Mouse (Mus musculus) left cerebral cortex, adult 2 months (tissue): ENCODE measurements around the gene Dvl1. TPM values are rescaled to one million over a fixed set of nuclear protein-coding genes. Genes with fewer than 3 reads are reported as not detected.

ENCODE experiments used
- DNase-seq, 2 experiments: peaks; one replicate each; pipeline ENCODE4 v3.0.0; 2021 to 2022; ENCODE audit warnings: low spot score in 2 of 2, mixed read lengths in 1 of 2; ENCODE audit errors: extremely low spot score in 1 of 2
- H3K27ac ChIP-seq: fragments of 200-600 bp; 2 replicates; pipeline ENCODE4 v1.8.1; 2022
- H3K4me3 ChIP-seq: fragments of 200-600 bp; 2 replicates; pipeline ENCODE4 v1.8.1; 2022
- CTCF ChIP-seq: fragments of 200-600 bp; IDR thresholded peaks from 2 replicates; pipeline ENCODE4 v1.8.1; 2022; ENCODE audit warnings: antibody characterized with exemption, mild to moderate bottlenecking, moderate library complexity
- intact Hi-C: fragments of 180-260 bp; cut with DNase I; formaldehyde crosslinking; loops from one replicate; pipeline ENCODE4 v1.15.1; 2025
- long read RNA-seq, 2 experiments: library from polyadenylated mRNA; stranded (forward); transcript quantifications; one replicate each; pipeline ENCODE4 v2.0.0; 2021; ENCODE audit warnings: borderline mapping rate in 2 of 2
- total RNA-seq, 2 experiments: library from RNA; stranded (reverse); gene quantifications; 2 replicates each; pipeline ENCODE4 v1.2.3; 2021

Gene Dvl1
- 10 to 100 TPM; 94.0 to 96.3 TPM for total RNA-seq
- long read RNA-seq, experiment 1, transcript Dvl1-201 (15 exons, 3,358 nt), result major isoform, 157 of 315 reads
- long read RNA-seq, experiment 1, partial matches to known transcripts, result 18 of 315 reads
- long read RNA-seq, experiment 1, other reads (novel, unspliced or antisense), result 136 of 315 reads
- long read RNA-seq, experiment 2, transcript Dvl1-201 (15 exons, 3,358 nt), result major isoform, 116 of 323 reads
- long read RNA-seq, experiment 2, transcript Dvl1-206 (14 exons, 3,284 nt), result minor isoform, 8 of 323 reads
- long read RNA-seq, experiment 2, partial matches to known transcripts, result 18 of 323 reads
- long read RNA-seq, experiment 2, other reads (novel, unspliced or antisense), result 181 of 323 reads

DNA sequence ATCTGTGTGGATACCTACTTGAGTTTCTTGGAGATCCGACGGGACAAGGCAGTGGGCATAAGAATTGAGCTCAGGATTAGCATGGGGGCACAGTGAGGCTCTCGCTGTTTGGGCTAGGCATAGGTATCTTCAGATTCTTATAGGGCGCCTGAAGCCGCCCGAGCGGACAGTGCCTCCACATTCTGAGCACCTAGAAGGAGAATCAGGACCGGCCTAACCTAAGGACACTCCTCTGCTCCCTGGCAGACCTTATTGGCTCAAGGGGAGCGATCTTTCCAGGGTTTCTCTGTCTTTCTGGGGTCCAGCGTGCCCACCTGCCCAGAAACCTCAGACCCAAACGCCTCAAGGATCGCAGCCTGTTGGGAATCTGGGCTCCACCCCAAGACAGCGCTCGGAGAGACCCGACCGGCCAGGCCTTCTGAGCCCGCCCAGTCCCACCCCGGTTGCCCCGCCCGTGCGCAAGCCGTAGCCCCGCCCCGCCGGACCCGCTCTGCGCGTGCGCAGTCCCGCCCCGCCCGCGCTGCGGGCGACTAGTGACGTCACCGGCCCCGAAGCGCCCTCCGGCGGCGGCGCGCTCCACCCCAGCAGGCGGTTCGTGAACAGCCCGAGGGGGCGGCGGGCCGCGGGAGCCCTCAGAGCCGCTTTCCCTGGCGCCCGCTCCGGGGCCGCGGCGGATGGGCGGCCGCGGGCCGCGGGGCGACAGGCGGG is at the start of gene Dvl1:
Gene Dvl1, plus strand, starts transcription at position 532 of the 708 bp plus-strand sequence.
- Histone ChIP-seq H3K4me3 (peak within 1 kb of the TSS; percentile 77), H3K27ac (peak within 1 kb of the TSS; percentile 91)
- peak; percentile 94 to 99 for DNase-seq
- TF ChIP-seq CTCF, result peak; percentile 51
- intact Hi-C loops, result loop anchor here (2.0 kb wide), 1 partner anchor 16 kb away; the partner anchor contains the start of gene Aurkaip1

DNA sequence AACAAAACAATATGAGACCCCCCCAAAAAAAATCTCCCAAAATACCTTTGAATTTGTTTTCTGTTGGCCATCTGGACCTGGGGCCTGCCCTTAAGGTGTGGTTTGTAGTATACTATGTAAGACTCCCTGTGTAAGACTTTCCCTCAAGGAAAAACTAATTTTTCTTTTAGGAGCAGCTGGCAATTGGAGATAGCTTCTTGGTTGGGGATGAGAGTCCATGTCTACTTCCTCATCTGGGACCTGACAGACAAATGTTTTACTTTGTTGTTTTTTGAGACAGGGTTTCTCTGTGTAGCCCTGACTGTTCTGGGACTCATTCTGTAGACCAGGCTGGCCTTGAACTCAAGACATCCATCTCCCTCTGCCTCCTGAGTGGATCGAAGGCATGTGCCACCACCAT is 45.1 kb upstream of the Dvl1 start:
- intact Hi-C loops, result no loop called here
- no peak for DNase-seq
- Histone ChIP-seq H3K27ac (no peak overlapping the region), H3K4me3 (no peak overlapping the region)
- no peak for TF ChIP-seq CTCF

DNA sequence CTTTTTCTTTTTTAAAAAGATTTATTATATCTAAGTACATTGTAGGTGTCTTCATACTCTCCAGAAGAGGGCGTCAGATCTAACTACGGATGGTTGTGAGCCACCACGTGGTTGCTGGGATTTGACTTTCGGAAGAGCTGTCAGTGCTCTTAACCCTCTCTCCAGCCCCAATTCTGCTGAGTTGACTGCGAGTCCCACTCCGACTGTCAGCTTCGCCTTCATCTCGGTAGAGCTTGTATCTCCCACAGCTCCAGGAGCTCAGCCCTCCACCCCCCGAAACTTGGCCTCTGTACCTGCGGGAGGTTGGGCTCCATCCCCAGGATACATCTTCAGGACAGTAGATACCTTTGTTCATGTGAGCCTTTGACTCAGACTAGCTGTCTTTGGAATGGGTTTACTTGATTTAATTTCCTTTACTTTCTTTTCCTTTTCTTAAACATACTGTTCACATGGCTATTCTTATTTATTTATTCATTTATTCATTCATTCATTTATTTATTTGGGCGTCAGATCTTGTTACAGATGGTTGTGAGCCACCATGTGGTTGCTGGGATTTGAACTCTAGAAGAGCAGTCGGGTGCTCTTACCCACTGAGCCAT is 44.4 kb upstream of the Dvl1 start, which contains the start of gene Mrpl20:
Gene Mrpl20, plus strand, starts transcription at position 138 of the 599 bp plus-strand sequence.
- peak; percentile 20 for TF ChIP-seq CTCF
- DNase-seq, result no peak
- peak within 1 kb of the TSS; percentile 81 for H3K27ac ChIP-seq
- peak within 1 kb of the TSS; percentile 88 for H3K4me3 ChIP-seq
- intact Hi-C loops, result loop anchor here (1.0 kb wide), 1 partner anchor 28 kb away; the partner anchor contains the start of gene Aurkaip1

DNA sequence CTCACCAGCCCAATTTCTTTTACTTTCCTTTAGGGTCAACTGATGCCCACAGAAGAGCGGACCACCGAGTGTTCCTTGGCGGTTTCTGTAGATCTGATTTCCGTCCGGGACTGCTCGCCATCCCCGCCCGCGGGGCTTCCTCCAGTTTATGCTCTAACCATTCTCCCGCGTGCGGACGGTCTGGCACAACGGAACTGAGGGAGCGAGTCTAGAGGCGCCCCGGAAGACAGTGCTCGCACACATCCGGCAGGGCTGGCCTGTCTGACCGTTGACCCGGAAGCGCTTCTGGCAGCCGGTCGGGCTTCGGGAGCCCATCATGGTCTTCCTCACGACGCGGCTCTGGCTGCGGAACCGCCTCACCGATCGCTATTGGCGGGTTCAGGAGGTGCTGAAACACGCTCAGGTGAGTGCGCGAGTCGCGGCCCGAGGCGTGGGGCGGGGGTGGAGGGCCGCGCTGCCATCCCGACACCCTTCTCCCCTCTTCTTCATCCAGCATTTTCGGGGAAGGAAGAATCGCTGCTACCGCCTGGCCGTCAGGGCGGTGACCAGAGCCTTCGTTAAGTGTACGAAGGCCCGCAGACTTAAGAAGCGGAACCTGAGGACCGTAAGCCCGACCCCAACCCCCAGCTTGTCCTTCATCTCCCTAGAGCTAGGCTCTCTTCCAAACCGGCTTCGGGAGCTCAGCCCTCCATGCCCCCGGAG is 43.7 kb upstream of the Dvl1 start:
- TF ChIP-seq CTCF, result no peak
- Histone ChIP-seq H3K4me3 (peak overlapping the region; percentile 88), H3K27ac (peak overlapping the region; percentile 81)
- intact Hi-C loops, result loop anchor here (1.0 kb wide), 1 partner anchor 28 kb away; the partner anchor contains the start of gene Aurkaip1
- peak; percentile 94 to 97 for DNase-seq

DNA sequence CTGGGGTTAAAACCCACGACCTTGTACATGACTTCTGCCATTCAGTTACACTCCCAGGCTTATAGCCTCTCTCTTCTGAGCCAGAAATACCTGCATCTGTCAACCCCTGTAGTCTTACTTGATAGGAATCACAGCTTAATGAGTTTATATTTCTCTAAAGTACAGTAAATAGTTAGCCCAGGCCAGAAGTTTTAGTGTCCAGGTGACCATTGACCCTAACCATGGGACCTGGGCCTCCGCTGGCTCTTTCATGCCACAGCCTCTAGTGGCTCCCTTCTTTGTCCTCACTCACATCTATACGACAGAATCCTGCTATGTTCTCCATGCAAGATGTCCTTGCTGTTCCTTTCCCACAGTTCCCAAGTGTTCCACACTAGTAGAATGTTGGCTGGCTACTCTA is 39.4 kb upstream of the Dvl1 start:
- H3K4me3 ChIP-seq, result no peak overlapping the region
- TF ChIP-seq CTCF, result no peak
- no peak for DNase-seq
- intact Hi-C loops, result no loop called here
- H3K27ac ChIP-seq, result no peak overlapping the region

DNA sequence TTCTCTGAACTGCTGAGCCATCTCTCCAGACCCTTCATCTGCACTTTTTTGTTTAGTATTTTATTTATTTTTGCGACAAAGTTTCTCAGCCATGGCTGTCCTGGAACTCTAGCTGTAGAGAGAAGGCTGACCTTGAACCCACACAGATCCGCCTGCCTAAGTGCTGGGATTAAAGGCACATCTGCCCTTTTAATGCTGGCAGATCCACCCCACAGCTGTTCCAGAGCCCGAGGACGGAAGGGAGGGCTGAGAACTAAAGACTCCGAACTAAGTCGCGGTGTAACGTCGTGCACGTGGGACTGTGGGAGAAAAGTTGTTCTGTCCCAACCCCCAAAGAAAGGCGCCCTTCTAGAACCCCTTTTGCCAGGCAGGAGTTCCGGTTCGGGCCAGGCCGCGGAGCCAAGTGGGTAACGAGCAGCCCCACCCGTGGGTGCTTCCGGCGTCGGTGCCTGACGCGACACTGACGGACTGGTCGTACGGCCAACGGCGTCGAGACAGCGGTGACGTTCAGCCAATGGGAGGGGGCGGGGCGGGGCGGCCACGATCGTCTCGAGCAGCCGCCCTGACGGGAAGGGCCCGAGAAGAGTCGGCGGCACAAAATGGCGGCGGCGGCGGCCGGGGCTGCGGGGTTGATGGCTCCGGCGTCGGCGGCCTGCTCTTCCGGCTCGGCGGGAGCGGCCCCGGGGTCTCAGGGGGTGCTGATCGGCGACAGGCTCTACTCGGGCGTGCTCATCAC is 35.1 kb upstream of the Dvl1 start, which contains the start of gene Ccnl2:
Gene Ccnl2, plus strand, starts transcription at position 561 of the 736 bp plus-strand sequence.
- no peak for TF ChIP-seq CTCF
- Histone ChIP-seq H3K27ac (peak within 1 kb of the TSS; percentile 96), H3K4me3 (peak within 1 kb of the TSS; percentile 100)
- peak; percentile 91 to 93 for DNase-seq
- intact Hi-C loops, result no loop called here

DNA sequence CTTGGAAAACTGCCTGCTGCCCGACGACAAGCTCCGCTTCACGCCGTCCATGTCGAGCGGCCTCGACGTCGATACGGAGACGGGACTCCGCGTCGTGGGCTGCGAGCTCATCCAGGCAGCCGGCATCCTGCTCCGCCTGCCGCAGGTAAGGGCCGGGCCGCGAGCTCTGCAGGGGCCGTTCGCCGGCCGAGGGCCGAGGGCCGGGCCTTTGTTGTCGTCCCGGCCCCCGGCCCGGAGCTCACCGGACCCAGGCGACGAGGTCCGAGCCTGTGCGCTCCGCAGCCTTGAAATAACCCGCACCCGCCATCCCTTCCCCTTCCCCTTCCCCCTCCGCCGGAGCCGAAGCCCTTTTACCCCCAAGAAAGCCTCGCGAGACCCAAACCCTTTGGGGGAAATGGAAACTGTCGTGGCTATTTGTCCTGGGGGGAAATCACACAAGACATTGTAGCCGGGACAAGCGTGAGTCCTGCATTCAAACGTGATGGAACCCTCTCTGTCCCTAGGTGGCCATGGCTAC is 34.5 kb upstream of the Dvl1 start:
- Histone ChIP-seq H3K4me3 (peak overlapping the region; percentile 100), H3K27ac (peak overlapping the region; percentile 96)
- intact Hi-C loops, result no loop called here
- no peak for TF ChIP-seq CTCF
- DNase-seq, result no peak

DNA sequence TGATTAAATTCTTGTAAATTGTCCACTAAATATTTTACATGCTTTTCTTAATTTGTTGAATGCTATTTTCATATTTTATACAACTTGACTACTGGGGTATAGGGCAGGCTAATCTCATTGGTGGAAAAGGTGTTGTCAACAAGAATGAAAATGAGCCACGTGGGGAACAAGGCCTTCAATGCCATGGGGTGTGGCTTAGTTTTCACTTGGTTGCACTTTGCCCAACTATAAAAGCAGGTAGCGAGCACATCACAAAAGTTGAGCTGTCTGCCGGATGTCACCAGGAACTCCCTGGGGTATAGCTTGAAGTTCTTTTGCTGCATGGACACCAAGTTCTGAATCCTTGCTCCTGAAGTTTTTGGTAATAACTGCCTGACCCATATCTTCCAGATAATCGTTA is 29.7 kb upstream of the Dvl1 start:
- no peak for TF ChIP-seq CTCF
- Histone ChIP-seq H3K27ac (no peak overlapping the region), H3K4me3 (no peak overlapping the region)
- DNase-seq, result no peak
- intact Hi-C loops, result no loop called here

DNA sequence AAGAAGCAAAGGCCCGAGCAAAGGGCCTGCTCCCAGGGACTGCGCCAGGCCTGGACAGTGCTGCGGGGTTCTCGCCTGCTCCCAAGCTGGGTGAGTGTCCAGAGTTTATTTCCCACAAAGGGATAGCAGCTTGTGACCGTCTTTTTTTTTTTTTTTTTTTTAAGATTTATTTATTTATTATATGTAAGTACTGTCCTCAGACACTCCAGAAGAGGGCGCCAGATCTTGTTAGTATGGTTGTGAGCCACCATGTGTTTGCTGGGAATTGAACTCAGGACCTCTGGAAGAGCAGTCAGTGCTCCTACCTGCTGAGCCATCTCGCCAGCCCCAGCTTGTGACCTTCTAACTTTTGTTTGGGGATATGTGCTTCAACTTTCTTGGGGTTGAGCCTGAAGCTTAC is 26.2 kb upstream of the Dvl1 start:
- TF ChIP-seq CTCF, result peak; percentile 43
- Histone ChIP-seq H3K27ac (no peak overlapping the region), H3K4me3 (no peak overlapping the region)
- intact Hi-C loops, result no loop called here
- DNase-seq, result no peak

DNA sequence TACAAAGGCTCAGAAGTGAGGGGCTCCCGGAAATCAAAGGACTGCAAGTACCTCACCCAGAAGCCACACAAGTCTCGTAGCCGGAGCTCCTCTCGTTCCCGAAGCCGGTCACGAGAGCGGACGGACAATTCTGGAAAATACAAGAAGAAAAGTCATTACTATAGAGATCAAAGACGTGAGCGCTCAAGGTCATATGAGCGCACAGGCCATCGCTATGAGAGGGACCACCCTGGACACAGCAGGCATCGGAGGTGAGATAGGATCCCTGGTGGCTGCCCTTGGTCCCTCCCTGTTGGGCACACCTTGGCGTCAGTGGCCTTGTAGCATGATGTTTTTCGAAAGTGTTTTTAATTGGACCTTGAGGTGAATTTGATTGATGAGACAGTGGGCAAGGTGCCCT is 23.8 kb upstream of the Dvl1 start:
- no peak overlapping the region for H3K4me3 ChIP-seq
- no peak for TF ChIP-seq CTCF
- intact Hi-C loops, result no loop called here
- no peak for DNase-seq
- H3K27ac ChIP-seq, result no peak overlapping the region

DNA sequence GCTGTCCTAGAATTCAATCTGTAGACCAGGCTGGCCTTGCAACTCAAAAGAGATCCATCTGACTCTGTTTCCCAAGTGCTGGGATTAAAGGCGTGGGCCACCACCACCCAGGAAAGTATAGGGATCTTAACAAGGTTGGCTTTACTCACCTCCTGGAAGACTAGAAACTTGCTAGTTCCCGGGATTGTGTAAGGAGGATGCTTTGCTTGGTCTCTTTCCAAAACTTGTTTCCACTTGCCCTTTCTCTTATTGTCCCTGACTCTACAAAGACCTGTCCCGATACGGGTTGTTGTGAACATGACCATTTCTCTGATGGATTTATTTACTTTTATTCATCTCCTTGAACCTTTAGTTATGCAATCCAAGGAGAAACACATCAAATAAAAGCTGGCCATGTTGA is 17.3 kb upstream of the Dvl1 start:
- Histone ChIP-seq H3K27ac (no peak overlapping the region), H3K4me3 (no peak overlapping the region)
- no peak for TF ChIP-seq CTCF
- DNase-seq, result no peak
- intact Hi-C loops, result loop anchor here (2.0 kb wide), 2 partner anchors 17 to 113 kb away; partner anchors contain the start of genes Dvl1 and Ube2j2
